Mouse (Mus musculus) MEL (cell line): Measurements from ENCODE around the gene Wbp4. TPM values are rescaled to one million over a fixed set of nuclear protein-coding genes. Genes with fewer than 3 reads are reported as not detected.
A peak's percentile ranks its signal among the peaks of the same experiment; 100 is the strongest.

Experiments
- DNase-seq: peaks from one replicate; pipeline ENCODE4 v3.0.0; 2011; ENCODE audit warnings: low read depth, low spot score
- H3K27ac ChIP-seq: 2 replicates; pipeline ENCODE4 v1.5.1; 2012; ENCODE audit warnings: low read depth, mild to moderate bottlenecking, control low read depth, low read length, moderate library complexity; ENCODE audit not compliant: control insufficient read depth
- H3K27me3 ChIP-seq, 2 experiments: fragments of 150-350 bp in 1 of 2; sonication (generic) in 1 of 2; 2 replicates each; pipeline ENCODE4 v1.6.1; 2012; ENCODE audit warnings: low read length in 2 of 2, mild to moderate bottlenecking in 2 of 2, improper control_type of control experiment in 1 of 2, moderate library complexity in 1 of 2; ENCODE audit not compliant: insufficient read depth in 2 of 2, control insufficient read depth in 1 of 2
- H3K36me3 ChIP-seq, 2 experiments: 2 replicates each; pipeline ENCODE4 v1.6.1; 2012 to 2014; ENCODE audit warnings: low read length in 2 of 2, improper control_type of control experiment in 1 of 2, inconsistent platforms in 1 of 2, mild to moderate bottlenecking in 1 of 2; ENCODE audit not compliant: insufficient read depth in 2 of 2, control insufficient read depth in 1 of 2
- H3K4me1 ChIP-seq, 2 experiments: fragments of 150-350 bp in 1 of 2; sonication (generic) in 1 of 2; 2 replicates each; pipeline ENCODE4 v1.6.1; 2012; ENCODE audit warnings: low read length in 2 of 2, improper control_type of control experiment in 1 of 2, mild to moderate bottlenecking in 1 of 2; ENCODE audit not compliant: insufficient read depth in 2 of 2, control insufficient read depth in 1 of 2
- H3K4me3 ChIP-seq, 2 experiments: fragments of 150-350 bp in 1 of 2; sonication (generic) in 1 of 2; 2 replicates each; pipeline ENCODE4 v1.5.1; 2012; ENCODE audit warnings: low read depth in 2 of 2, low read length in 2 of 2, mild to moderate bottlenecking in 2 of 2, moderate library complexity in 2 of 2, control low read depth in 1 of 2, improper control_type of control experiment in 1 of 2; ENCODE audit not compliant: control insufficient read depth in 1 of 2, insufficient read depth in 1 of 2
- H3K79me2 ChIP-seq: 2 replicates; pipeline ENCODE4 v1.6.1; 2012; ENCODE audit warnings: mild to moderate bottlenecking, low read length, moderate library complexity; ENCODE audit not compliant: control insufficient read depth, poor library complexity, insufficient read depth
- H3K9ac ChIP-seq: 2 replicates; pipeline ENCODE4 v1.6.1; 2012; ENCODE audit warnings: low read depth, mild to moderate bottlenecking, control low read depth, low read length, moderate library complexity; ENCODE audit not compliant: control insufficient read depth, poor library complexity, severe bottlenecking
- H3K9me3 ChIP-seq: fragments of 150-350 bp; sonication (generic); replicated peaks from 2 replicates; pipeline ENCODE4 v1.6.1; 2012; ENCODE audit warnings: mild to moderate bottlenecking, low read length, improper control_type of control experiment, moderate library complexity; ENCODE audit not compliant: insufficient read depth
- CHD1 ChIP-seq: IDR thresholded peaks from 2 replicates; pipeline ENCODE4 v1.6.1; 2012; ENCODE audit warnings: low read depth, mild to moderate bottlenecking, inconsistent platforms, low read length, improper control_type of control experiment
- CHD2 ChIP-seq: IDR thresholded peaks from 2 replicates; pipeline ENCODE4 v1.6.1; 2011; ENCODE audit warnings: low read length, improper control_type of control experiment
- ELF1 ChIP-seq: IDR thresholded peaks from 2 replicates; pipeline ENCODE4 v1.6.1; 2014; ENCODE audit warnings: low read depth, mild to moderate bottlenecking, inconsistent platforms, low read length, improper control_type of control experiment, moderate library complexity
- GABPA ChIP-seq: IDR thresholded peaks from 2 replicates; pipeline ENCODE4 v1.6.1; 2012; ENCODE audit warnings: low read depth, mild to moderate bottlenecking, inconsistent platforms, low read length, improper control_type of control experiment, moderate library complexity
- GATA1 ChIP-seq: IDR thresholded peaks from 2 replicates; pipeline ENCODE4 v1.6.1; 2011; ENCODE audit warnings: low read depth, low read length, improper control_type of control experiment
- HCFC1 ChIP-seq: IDR thresholded peaks from 2 replicates; pipeline ENCODE4 v1.6.1; 2012; ENCODE audit warnings: low read depth, mild to moderate bottlenecking, inconsistent platforms, low read length, improper control_type of control experiment, moderate library complexity
- JUND ChIP-seq: IDR thresholded peaks from 2 replicates; pipeline ENCODE4 v1.6.1; 2011; ENCODE audit warnings: low read depth, mild to moderate bottlenecking, improper control_type of control experiment, low read length
- KAT2A ChIP-seq: conservative IDR thresholded peaks from 2 replicates; pipeline ENCODE4 v1.6.1; 2012; ENCODE audit warnings: low read depth, low read length, improper control_type of control experiment, inconsistent platforms
- MAFK ChIP-seq: IDR thresholded peaks from 2 replicates; pipeline ENCODE4 v1.6.1; 2011; ENCODE audit warnings: low read depth, mild to moderate bottlenecking, low read length, improper control_type of control experiment, borderline replicate concordance
- MYB ChIP-seq: IDR thresholded peaks from 2 replicates; pipeline ENCODE4 v1.6.1; 2011; ENCODE audit warnings: mild to moderate bottlenecking, low read depth, low read length, improper control_type of control experiment
- MYC ChIP-seq: IDR thresholded peaks from 2 replicates; pipeline ENCODE4 v1.6.1; 2011; ENCODE audit warnings: low read depth, mild to moderate bottlenecking, low read length, improper control_type of control experiment, moderate library complexity
- POLR2AphosphoS5 ChIP-seq: IDR thresholded peaks from 2 replicates; pipeline ENCODE4 v1.6.1; 2012; ENCODE audit warnings: low read depth, borderline replicate concordance, mild to moderate bottlenecking, inconsistent platforms, low read length, moderate library complexity, mixed read lengths
- RCOR1 ChIP-seq: IDR thresholded peaks from 2 replicates; pipeline ENCODE4 v1.6.1; 2012; ENCODE audit warnings: low read depth, mild to moderate bottlenecking, inconsistent platforms, low read length, improper control_type of control experiment
- SMC3 ChIP-seq: IDR thresholded peaks from 2 replicates; pipeline ENCODE4 v1.6.1; 2011; ENCODE audit warnings: low read depth, low read length, improper control_type of control experiment
- TBP ChIP-seq: IDR thresholded peaks from 2 replicates; pipeline ENCODE4 v1.8.0; 2011; ENCODE audit warnings: low read depth, low read length, improper control_type of control experiment
- ZKSCAN1 ChIP-seq: IDR thresholded peaks from 2 replicates; pipeline ENCODE4 v1.6.1; 2012; ENCODE audit warnings: low read depth, mild to moderate bottlenecking, inconsistent platforms, low read length, improper control_type of control experiment, moderate library complexity
- polyA plus RNA-seq, 2 experiments: library from polyadenylated mRNA; stranded (reverse) in 1 of 2; unstranded in 1 of 2; fragments of >175 nt in 1 of 2; fragments of >200 nt in 1 of 2; gene quantifications; 2 replicates each; pipeline versions ENCODE4 v1.2.1 to v1.2.4; 2012; ENCODE audit warnings: low replicate concordance in 2 of 2, low read depth in 1 of 2; ENCODE audit not compliant: insufficient read length in 2 of 2, insufficient read depth in 1 of 2, missing spikeins in 1 of 2
- total RNA-seq: library from RNA; depleted of rRNA; stranded (reverse); fragments of 300-350 nt; gene quantifications from 2 replicates; pipeline ENCODE4 v1.2.3, GENCODE M21; 2012; rRNA removed

Gene Wbp4
- total and polyA plus RNA-seq, 3 experiments, result 15.9 to 87.6 (median 22.1) TPM

GRCm38 (mm10) chr14:79413121-79413520, 68.2 kb downstream of the Wbp4 start:
- no peak overlapping the region for H3K4me3 ChIP-seq
- no peaks in the 10 kb centered on the region for H3K79me2 ChIP-seq
- no peaks in the 10 kb centered on the region for H3K9me3 ChIP-seq
- DNase-seq, result no peak
- no peak for TF ChIP-seq GABPA
- no peak for TF ChIP-seq ELF1
- no peak for TF ChIP-seq RCOR1
- no peak for TF ChIP-seq POLR2AphosphoS5
- no peak for TF ChIP-seq ZKSCAN1
- no peak overlapping the region for H3K27ac ChIP-seq
- H3K27me3 ChIP-seq, result no peaks in the 10 kb centered on the region
- H3K4me1 ChIP-seq, result no peaks in the 10 kb centered on the region
- no peak overlapping the region for H3K9ac ChIP-seq
- H3K36me3 ChIP-seq, result no peaks in the 10 kb centered on the region

GRCm38 (mm10) chr14:79410662-79411061, 70.7 kb downstream of the Wbp4 start:
- Histone ChIP-seq H3K9me3 (no peaks in the 10 kb centered on the region), H3K27me3 (no peaks in the 10 kb centered on the region), H3K79me2 (no peaks in the 10 kb centered on the region), H3K27ac (no peak overlapping the region), H3K9ac (no peak overlapping the region), H3K36me3 (no peaks in the 10 kb centered on the region), H3K4me1 (no peaks in the 10 kb centered on the region), H3K4me3 (no peak overlapping the region)
- no peak for DNase-seq
- TF ChIP-seq HCFC1 (no peak), TBP (no peak), KAT2A (no peak), ELF1 (no peak), GATA1 (0 out of 2 replicates have a peak, but pooled peaks have one; percentile 39), MYB (no peak), SMC3 (no peak), RCOR1 (peak; percentile 47; the same call in 1 of the 2 replicates), CHD1 (no peak), CHD2 (no peak), MYC (no peak), JUND (no peak), MAFK (no peak)

Other genes starting within 250 kb of the Wbp4 start
- gene Zfp957, start 234.2 kb downstream of the Wbp4 start, total RNA-seq, result not detected in 2 replicates
- gene Zfp957, start 234.2 kb downstream of the Wbp4 start, polyA plus RNA-seq, result not detected
- 0.85 and 1.2 TPM in 2 replicates for gene Rgcc, start 179.9 kb downstream of the Wbp4 start, total RNA-seq
- 1 to 10 TPM in 1 of 2 experiments, not detected in 1; 1.8 TPM for gene Rgcc, start 179.9 kb downstream of the Wbp4 start, polyA plus RNA-seq
- gene Naa16, start 90.7 kb downstream of the Wbp4 start, total RNA-seq, result 22.4 and 26.9 TPM in 2 replicates
- gene Naa16, start 90.7 kb downstream of the Wbp4 start, polyA plus RNA-seq, result 10 to 100 TPM in 1 of 2 experiments, not detected in 1; 51.6 TPM
- gene Mtrf1, start 83.7 kb downstream of the Wbp4 start, total RNA-seq, result 4.0 and 4.8 TPM in 2 replicates
- gene Mtrf1, start 83.7 kb downstream of the Wbp4 start, polyA plus RNA-seq, result 1 to 10 TPM in 1 of 2 experiments, not detected in 1; 4.9 TPM
- gene Kbtbd7, start 55.0 kb downstream of the Wbp4 start, total RNA-seq, result 2.6 and 3.8 TPM in 2 replicates
- 1 to 10 TPM in 1 of 2 experiments, not detected in 1; 2.7 TPM for gene Kbtbd7, start 55.0 kb downstream of the Wbp4 start, polyA plus RNA-seq
- gene Kbtbd6, start 29.7 kb downstream of the Wbp4 start, total RNA-seq, result 0.07 and 0.12 TPM in 2 replicates
- not detected for gene Kbtbd6, start 29.7 kb downstream of the Wbp4 start, polyA plus RNA-seq
- 21.5 and 27.3 TPM in 2 replicates for gene Elf1, start 326 bp downstream of the Wbp4 start, total RNA-seq
- gene Elf1, start 326 bp downstream of the Wbp4 start, polyA plus RNA-seq, result 10 to 100 TPM; 24.2 to 43.1 TPM
- 175 and 182 TPM in 2 replicates for gene Sugt1, start 106.2 kb upstream of the Wbp4 start, total RNA-seq
- gene Sugt1, start 106.2 kb upstream of the Wbp4 start, polyA plus RNA-seq, result 100 to 1,000 TPM; 135 to 616 TPM
- gene Cnmd, start 180.7 kb upstream of the Wbp4 start, total RNA-seq, result not detected in 2 replicates
- gene Cnmd, start 180.7 kb upstream of the Wbp4 start, polyA plus RNA-seq, result not detected